Mouse (Mus musculus): ENCODE measurements at regions not wholly inside any gene's neighbourhood (a gene's known extent, or its start where the extent isn't known, plus 50 kb on each side); places are given as distances from the start of the nearest gene placed in this dataset.
"Not testable (repeated sequence)": the region's sequence is repeated elsewhere in the genome, so short reads cannot be mapped to it uniquely, and the experiment has no call there.

- ATAC-seq (ENCODE audit: low TSS enrichment) = peak; percentile 64
These were observed 133.4 kb upstream of the Gadl1 start for GRCm38 (mm10) chr9:115775858-115776257.

GRCm38 (mm10) chr9:115777097-115777864 is 132.0 kb upstream of the Gadl1 start:
- no peak for ATAC-seq (ENCODE audit: low TSS enrichment)

GRCm38 (mm10) chr9:115778862-115779261 is 130.4 kb upstream of the Gadl1 start:
- no peak for ATAC-seq (ENCODE audit: low TSS enrichment)

- no peak for ATAC-seq (ENCODE audit: low TSS enrichment)
These were observed 109.9 kb upstream of the Gadl1 start for GRCm38 (mm10) chr9:115799330-115799729.

GRCm38 (mm10) chr9:115800624-115801023 is 108.6 kb upstream of the Gadl1 start:
- ATAC-seq (ENCODE audit: low TSS enrichment) = no peak

- no peak for ATAC-seq (ENCODE audit: low TSS enrichment)
These were observed 106.2 kb upstream of the Gadl1 start for GRCm38 (mm10) chr9:115803071-115803470.

GRCm38 (mm10) chr9:115805224-115805623 is 104.0 kb upstream of the Gadl1 start:
- ATAC-seq (ENCODE audit: low TSS enrichment) = no peak

GRCm38 (mm10) chr9:115806018-115806702 is 103.1 kb upstream of the Gadl1 start:
- ATAC-seq (ENCODE audit: low TSS enrichment) = no peak

GRCm38 (mm10) chr9:115840186-115840585 is 69.1 kb upstream of the Gadl1 start:
- ATAC-seq (ENCODE audit: low TSS enrichment) = no peak

- no peak for ATAC-seq (ENCODE audit: low TSS enrichment)
These were observed 68.5 kb upstream of the Gadl1 start for GRCm38 (mm10) chr9:115840791-115841190.

- ATAC-seq (ENCODE audit: low TSS enrichment) = no peak
These were observed 67.6 kb upstream of the Gadl1 start for GRCm38 (mm10) chr9:115841684-115842083.

GRCm38 (mm10) chr9:115844340-115844739 is 64.9 kb upstream of the Gadl1 start:
- ATAC-seq (ENCODE audit: low TSS enrichment) = no peak

- no peak for ATAC-seq (ENCODE audit: low TSS enrichment)
These were observed 64.2 kb upstream of the Gadl1 start for GRCm38 (mm10) chr9:115845091-115845490.

GRCm38 (mm10) chr9:115847289-115848074 is 61.8 kb upstream of the Gadl1 start:
- no peak for ATAC-seq (ENCODE audit: low TSS enrichment)

GRCm38 (mm10) chr9:115853210-115853842 is 55.9 kb upstream of the Gadl1 start:
- ATAC-seq (ENCODE audit: low TSS enrichment) = not testable (repeated sequence)

- no peak for ATAC-seq (ENCODE audit: low TSS enrichment)
These were observed 52.0 kb upstream of the Gadl1 start for GRCm38 (mm10) chr9:115857301-115857700.

- no peak for ATAC-seq (ENCODE audit: low TSS enrichment)
These were observed 50.4 kb upstream of the Gadl1 start for GRCm38 (mm10) chr9:115858848-115859247.

Measured in frontal cortex, adult (tissue).